Mouse (Mus musculus): ENCODE data around the gene Spsb1. TPM values are rescaled to one million over a fixed set of nuclear protein-coding genes. Genes with fewer than 3 reads are reported as not detected.

The Spsb1 gene
- total and polyA plus RNA-seq, 3 experiments, result 0.08 TPM; not detected in 2

DNA sequence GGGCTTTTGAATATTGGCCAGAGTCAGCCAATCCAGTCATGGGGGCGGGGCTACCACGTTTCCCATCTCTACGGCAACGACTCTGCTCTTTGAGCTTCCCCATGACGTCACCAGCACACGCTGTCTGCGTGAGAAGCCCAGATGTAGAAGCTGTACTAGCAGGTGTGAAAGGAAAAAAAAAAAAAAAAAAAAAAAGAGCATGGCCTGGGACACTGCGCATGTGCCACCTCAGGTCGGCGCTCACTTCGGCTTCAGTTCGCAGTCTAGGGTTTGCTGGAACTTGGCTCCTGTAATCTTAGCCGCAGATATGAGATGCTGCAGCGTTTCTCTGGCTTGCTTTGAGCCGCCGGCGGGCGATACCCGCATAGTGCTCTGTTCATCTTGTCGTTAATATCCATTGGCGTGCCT is 100.5 kb downstream of the Spsb1 start:
- ATAC-seq (ENCODE audit: extremely low read depth, insufficient number of reproducible peaks, low FRiP score, poor library complexity, severe bottlenecking) (no peak), DNase-seq (ENCODE audit: low spot score) (no peak)
- Histone ChIP-seq H3K27me3 (ENCODE audit: insufficient read depth, low read length) (peaks cover 2% of the 10 kb centered on the region; the same call in 1 of the 2 replicates), H3K9me3 (replicated peaks) (no peaks in the 10 kb centered on the region), H3K36me3 (replicated peaks) (no peaks in the 10 kb centered on the region), H3K4me3 (ENCODE audit: low read depth, low read length) (no peak overlapping the region), H3K4me1 (ENCODE audit: insufficient read depth, low read depth, low read length) (no peaks in the 10 kb centered on the region)
- TF ChIP-seq GATA2 (IDR thresholded peaks at IDR 0.05; ENCODE audit: borderline replicate concordance, low read depth, low read length) (no peak), CTCF (IDR thresholded peaks at IDR 0.05; ENCODE audit: low read depth, low read length) (no peak), TAL1 (conservative IDR thresholded peaks at IDR 0.05; ENCODE audit: low read depth, low read length) (no peak), POLR2AphosphoS5 (IDR thresholded peaks at IDR 0.05; ENCODE audit: insufficient replicate concordance, low read depth, low read length) (no peak), GATA1 (IDR thresholded peaks at IDR 0.05; ENCODE audit: borderline replicate concordance, low read length) (no peak)

DNA sequence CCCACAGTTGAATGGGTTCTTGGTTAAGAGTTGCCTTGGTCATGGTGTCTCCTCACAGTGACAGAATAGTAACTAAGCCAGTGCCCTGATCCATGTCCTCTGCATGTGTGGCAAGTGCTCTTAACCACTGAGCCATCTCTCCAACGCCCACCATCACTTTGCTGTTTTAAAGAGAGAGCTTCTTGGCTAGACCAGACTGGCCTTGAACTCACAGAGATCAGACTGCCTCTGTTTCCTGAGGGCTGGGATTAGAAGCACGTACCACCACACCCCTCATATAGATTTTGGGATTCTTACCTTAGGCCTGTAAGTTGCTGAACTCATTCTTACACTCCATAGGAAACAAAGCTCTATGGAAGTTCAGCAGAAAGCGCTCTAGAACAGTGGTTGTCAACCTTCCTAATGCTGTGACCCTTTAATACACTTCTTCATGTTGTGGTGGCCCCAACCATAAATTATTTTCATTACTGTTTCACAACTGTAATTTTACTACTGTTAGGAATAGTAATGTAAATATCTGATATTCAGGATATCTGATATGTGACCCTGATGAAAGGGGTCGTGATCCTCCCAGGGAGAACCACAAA is 101.1 kb downstream of the Spsb1 start:
- DNase-seq (ENCODE audit: low spot score), result no peak
- peaks cover 2% of the 10 kb centered on the region; the same call in 1 of the 2 replicates for H3K27me3 ChIP-seq (ENCODE audit: insufficient read depth, low read length)
- no peak for ATAC-seq (ENCODE audit: extremely low read depth, insufficient number of reproducible peaks, low FRiP score, poor library complexity, severe bottlenecking)
- H3K4me1 ChIP-seq (ENCODE audit: insufficient read depth, low read depth, low read length), result no peaks in the 10 kb centered on the region
- TF ChIP-seq GATA1 (IDR thresholded peaks at IDR 0.05; ENCODE audit: borderline replicate concordance, low read length), result no peak
- H3K9me3 ChIP-seq (replicated peaks), result no peaks in the 10 kb centered on the region
- no peaks in the 10 kb centered on the region for H3K36me3 ChIP-seq (replicated peaks)
- no peak overlapping the region for H3K4me3 ChIP-seq (ENCODE audit: low read depth, low read length)

DNA sequence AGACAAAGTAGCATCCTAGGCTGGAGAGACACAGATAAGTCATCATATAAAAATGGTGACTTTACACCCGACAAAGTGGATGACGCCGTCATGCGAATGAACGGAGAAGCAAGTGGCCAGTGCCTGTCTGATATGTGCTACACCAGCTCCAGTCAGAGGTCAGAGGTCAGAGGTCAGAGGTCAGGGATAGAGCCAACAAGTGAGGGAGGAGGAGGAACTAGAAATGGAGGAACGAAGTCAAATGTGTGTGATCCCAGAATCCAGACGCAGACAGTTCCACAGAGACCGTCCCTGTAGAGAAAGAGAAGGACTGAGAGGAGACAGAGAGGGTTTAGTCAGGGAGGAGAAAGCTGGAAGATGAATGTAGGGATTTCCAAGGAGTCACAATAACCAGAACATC is 103.3 kb downstream of the Spsb1 start:
- DNase-seq (ENCODE audit: low spot score), result no peak
- H3K4me1 ChIP-seq (ENCODE audit: insufficient read depth, low read depth, low read length), result no peaks in the 10 kb centered on the region
- H3K9me3 ChIP-seq (replicated peaks), result no peaks in the 10 kb centered on the region
- TF ChIP-seq CTCF (IDR thresholded peaks at IDR 0.05; ENCODE audit: low read depth, low read length), result no peak
- TF ChIP-seq GATA2 (IDR thresholded peaks at IDR 0.05; ENCODE audit: borderline replicate concordance, low read depth, low read length), result no peak
- no peak for TF ChIP-seq TAL1 (conservative IDR thresholded peaks at IDR 0.05; ENCODE audit: low read depth, low read length)
- TF ChIP-seq POLR2AphosphoS5 (IDR thresholded peaks at IDR 0.05; ENCODE audit: insufficient replicate concordance, low read depth, low read length), result no peak
- TF ChIP-seq GATA1 (IDR thresholded peaks at IDR 0.05; ENCODE audit: borderline replicate concordance, low read length), result no peak
- H3K27me3 ChIP-seq (ENCODE audit: insufficient read depth, low read length), result no peaks in the 10 kb centered on the region; the same call in 1 of the 2 replicates
- no peaks in the 10 kb centered on the region for H3K36me3 ChIP-seq (replicated peaks)
- H3K4me3 ChIP-seq (ENCODE audit: low read depth, low read length), result no peak overlapping the region
- no peak for ATAC-seq (ENCODE audit: extremely low read depth, insufficient number of reproducible peaks, low FRiP score, poor library complexity, severe bottlenecking)

DNA sequence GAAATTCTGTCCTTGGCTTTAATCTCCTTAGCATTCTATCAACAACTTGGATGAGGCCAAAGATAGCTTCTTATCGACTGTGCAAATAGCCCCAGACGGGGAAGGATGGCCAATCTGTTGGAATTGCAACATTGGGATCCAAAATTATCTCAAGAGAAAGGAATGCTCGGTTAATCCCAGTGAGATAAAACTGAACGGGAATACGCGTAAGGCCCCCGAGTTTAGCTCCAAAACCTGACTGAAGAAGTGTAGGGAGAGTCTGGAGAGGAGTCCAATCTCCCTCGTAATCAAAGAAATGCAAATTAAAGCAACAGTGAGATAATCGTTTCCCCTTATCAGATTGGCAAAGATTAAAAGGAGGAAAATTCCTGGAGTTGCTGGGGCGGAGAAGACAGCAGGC is 104.2 kb downstream of the Spsb1 start:
- TF ChIP-seq TAL1 (conservative IDR thresholded peaks at IDR 0.05; ENCODE audit: low read depth, low read length) (no peak), GATA1 (IDR thresholded peaks at IDR 0.05; ENCODE audit: borderline replicate concordance, low read length) (no peak), GATA2 (IDR thresholded peaks at IDR 0.05; ENCODE audit: borderline replicate concordance, low read depth, low read length) (no peak), CTCF (IDR thresholded peaks at IDR 0.05; ENCODE audit: low read depth, low read length) (no peak), POLR2AphosphoS5 (IDR thresholded peaks at IDR 0.05; ENCODE audit: insufficient replicate concordance, low read depth, low read length) (no peak)
- Histone ChIP-seq H3K9me3 (replicated peaks) (no peaks in the 10 kb centered on the region), H3K27me3 (ENCODE audit: insufficient read depth, low read length) (no peaks in the 10 kb centered on the region), H3K4me1 (ENCODE audit: insufficient read depth, low read depth, low read length) (no peaks in the 10 kb centered on the region), H3K4me3 (ENCODE audit: low read depth, low read length) (no peak overlapping the region), H3K36me3 (replicated peaks) (no peaks in the 10 kb centered on the region)
- no peak for ATAC-seq (ENCODE audit: extremely low read depth, insufficient number of reproducible peaks, low FRiP score, poor library complexity, severe bottlenecking)
- no peak for DNase-seq (ENCODE audit: low spot score)

DNA sequence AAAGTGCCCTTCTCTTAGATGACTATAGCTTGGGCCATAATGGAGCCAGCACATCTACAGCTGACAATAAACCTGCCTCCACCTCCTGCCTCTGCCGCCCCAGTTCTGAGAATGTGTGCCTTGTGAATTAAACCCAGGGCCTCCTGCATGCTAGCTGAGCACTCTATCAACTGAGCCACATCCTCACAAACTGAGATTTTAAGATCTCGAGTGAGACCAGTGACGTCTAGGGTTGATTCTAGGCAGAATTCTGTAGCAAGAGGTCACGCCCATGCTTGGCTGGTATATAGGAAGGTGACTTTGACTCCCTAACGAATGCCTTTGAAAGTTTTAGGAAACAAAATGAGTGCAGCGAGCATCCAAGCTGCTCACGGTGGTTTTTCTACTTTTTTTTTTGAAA is 104.8 kb downstream of the Spsb1 start:
- ATAC-seq (ENCODE audit: extremely low read depth, insufficient number of reproducible peaks, low FRiP score, poor library complexity, severe bottlenecking), result no peak
- Histone ChIP-seq H3K27me3 (ENCODE audit: insufficient read depth, low read length) (no peaks in the 10 kb centered on the region), H3K9me3 (replicated peaks) (no peaks in the 10 kb centered on the region), H3K36me3 (replicated peaks) (no peaks in the 10 kb centered on the region), H3K4me1 (ENCODE audit: insufficient read depth, low read depth, low read length) (no peaks in the 10 kb centered on the region), H3K4me3 (ENCODE audit: low read depth, low read length) (no peak overlapping the region)
- TF ChIP-seq TAL1 (conservative IDR thresholded peaks at IDR 0.05; ENCODE audit: low read depth, low read length), result no peak
- no peak for DNase-seq (ENCODE audit: low spot score)

DNA sequence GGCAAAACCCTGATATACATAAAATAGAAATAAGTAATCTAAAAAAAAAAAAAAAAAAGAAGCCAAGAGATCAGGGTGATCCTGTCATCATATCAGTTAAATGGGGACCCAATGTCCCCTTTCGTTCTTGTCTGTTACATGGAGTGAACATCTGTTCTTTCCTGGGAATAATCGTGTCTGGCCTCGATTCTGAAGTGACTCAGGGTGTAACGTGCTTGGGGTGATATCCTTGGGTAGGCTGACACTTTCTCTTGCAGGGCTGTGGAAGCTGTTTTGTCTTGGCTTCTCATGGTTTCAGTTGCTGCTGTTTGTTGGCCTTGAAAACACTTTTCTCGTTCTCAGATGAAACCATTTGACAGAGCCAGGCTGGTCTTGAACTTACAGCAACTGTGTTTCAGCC is 105.8 kb downstream of the Spsb1 start:
- ATAC-seq (ENCODE audit: extremely low read depth, insufficient number of reproducible peaks, low FRiP score, poor library complexity, severe bottlenecking) (no peak), DNase-seq (ENCODE audit: low spot score) (no peak)
- TF ChIP-seq CTCF (IDR thresholded peaks at IDR 0.05; ENCODE audit: low read depth, low read length) (no peak), TAL1 (conservative IDR thresholded peaks at IDR 0.05; ENCODE audit: low read depth, low read length) (no peak), GATA2 (IDR thresholded peaks at IDR 0.05; ENCODE audit: borderline replicate concordance, low read depth, low read length) (no peak), GATA1 (IDR thresholded peaks at IDR 0.05; ENCODE audit: borderline replicate concordance, low read length) (no peak), POLR2AphosphoS5 (IDR thresholded peaks at IDR 0.05; ENCODE audit: insufficient replicate concordance, low read depth, low read length) (no peak)
- Histone ChIP-seq H3K27me3 (ENCODE audit: insufficient read depth, low read length) (no peaks in the 10 kb centered on the region), H3K9me3 (replicated peaks) (no peaks in the 10 kb centered on the region), H3K36me3 (replicated peaks) (no peaks in the 10 kb centered on the region), H3K4me3 (ENCODE audit: low read depth, low read length) (no peak overlapping the region), H3K4me1 (ENCODE audit: insufficient read depth, low read depth, low read length) (no peaks in the 10 kb centered on the region)

Data from G1E (cell line).